Mouse (Mus musculus) urinary bladder, adult 2 months (tissue): Measurements from ENCODE around the gene Odf4. TPM values are rescaled to one million over a fixed set of nuclear protein-coding genes. Genes with fewer than 3 reads are reported as not detected.

Experiments
- polyA plus RNA-seq: library from polyadenylated mRNA; depleted of rRNA; stranded (reverse); fragments of >200 nt; gene quantifications from 2 replicates; pipeline ENCODE4 v1.2.3, GENCODE M21; 2012; rRNA removed

Odf4 gene
- polyA plus RNA-seq, 1 experiment, result not detected

Other genes with a start within 250 kb of the Odf4 start
- 66.5 and 73.5 TPM in 2 replicates for gene Myh10, start 235.5 kb downstream of the Odf4 start, polyA plus RNA-seq
- gene Ndel1, start 55.2 kb downstream of the Odf4 start, polyA plus RNA-seq, result 68.6 and 78.7 TPM in 2 replicates
- 0.01 TPM in 1 of 2 replicates, not detected in the other for gene Rnf222, start 38.5 kb downstream of the Odf4 start, polyA plus RNA-seq
- 3,701 and 3,960 TPM in 2 replicates for gene Rpl26, start 25.5 kb downstream of the Odf4 start, polyA plus RNA-seq
- gene Arhgef15, start 30.4 kb upstream of the Odf4 start, polyA plus RNA-seq, result 7.9 and 10.6 TPM in 2 replicates
- gene Slc25a35, start 41.0 kb upstream of the Odf4 start, polyA plus RNA-seq, result 27.3 and 32.4 TPM in 2 replicates
- 31.8 and 39.0 TPM in 2 replicates for gene Rangrf, start 48.1 kb upstream of the Odf4 start, polyA plus RNA-seq
- gene Pfas, start 81.4 kb upstream of the Odf4 start, polyA plus RNA-seq, result 9.3 and 11.1 TPM in 2 replicates
- 26.3 and 29.0 TPM in 2 replicates for gene Ctc1, start 88.8 kb upstream of the Odf4 start, polyA plus RNA-seq
- 3.6 and 4.1 TPM in 2 replicates for gene Aurkb, start 118.6 kb upstream of the Odf4 start, polyA plus RNA-seq
- gene Borcs6, start 132.6 kb upstream of the Odf4 start, polyA plus RNA-seq, result 18.0 and 19.4 TPM in 2 replicates
- gene Tmem107, start 143.7 kb upstream of the Odf4 start, polyA plus RNA-seq, result 17.9 and 25.8 TPM in 2 replicates
- gene Vamp2, start 161.4 kb upstream of the Odf4 start, polyA plus RNA-seq, result 163 and 180 TPM in 2 replicates
- gene Per1, start 168.1 kb upstream of the Odf4 start, polyA plus RNA-seq, result 26.8 and 28.5 TPM in 2 replicates
- 0.24 and 0.37 TPM in 2 replicates for gene Hes7, start 193.3 kb upstream of the Odf4 start, polyA plus RNA-seq
- gene 9130213A22Rik, start 195.5 kb upstream of the Odf4 start, polyA plus RNA-seq, result 0.74 and 0.78 TPM in 2 replicates
- gene Aloxe3, start 198.8 kb upstream of the Odf4 start, polyA plus RNA-seq, result 4.2 and 5.4 TPM in 2 replicates
- 0.03 TPM in 1 of 2 replicates, not detected in the other for gene Alox12b, start 229.9 kb upstream of the Odf4 start, polyA plus RNA-seq